Mouse (Mus musculus) heart, embryonic 14.5 days (tissue): Measurements from ENCODE around the gene Adamtsl5. TPM values are rescaled to one million over a fixed set of nuclear protein-coding genes. Genes with fewer than 3 reads are reported as not detected.

ENCODE experiments used
- ATAC-seq: fragments of 200-750 bp; cut with Nextera tagmentation; 2 replicates; pipeline ENCODE4 v1.8.0; 2017; ENCODE audit warnings: low read depth, moderate TSS enrichment; ENCODE audit not compliant: insufficient number of reproducible peaks, insufficient read depth, low FRiP score
- H3K27ac ChIP-seq, 2 experiments: fragments of 200-500 bp in 1 of 2; fragments of 300-500 bp in 1 of 2; sonication (generic) in 1 of 2; replicated peaks in 1 of 2; 2 replicates each; pipeline ENCODE4 v1.5.1; 2012 to 2014; ENCODE audit warnings: low read depth in 2 of 2, low read length in 2 of 2, control low read depth in 1 of 2, mild to moderate bottlenecking in 1 of 2, mixed read lengths in 1 of 2; ENCODE audit not compliant: control insufficient read depth in 1 of 2, insufficient read depth in 1 of 2
- H3K27me3 ChIP-seq: fragments of 300-500 bp; sonication (generic); 2 replicates; pipeline ENCODE4 v1.6.1; 2014; ENCODE audit warnings: mild to moderate bottlenecking, low read length, control low read depth; ENCODE audit not compliant: control insufficient read depth, insufficient read depth
- H3K36me3 ChIP-seq: fragments of 300-500 bp; sonication (generic); 2 replicates; pipeline ENCODE4 v1.6.1; 2014; ENCODE audit warnings: mild to moderate bottlenecking, control low read depth, low read length, mixed read lengths; ENCODE audit not compliant: control insufficient read depth, insufficient read depth
- H3K4me1 ChIP-seq, 2 experiments: fragments of 200-500 bp in 1 of 2; fragments of 300-500 bp in 1 of 2; sonication (generic) in 1 of 2; 2 replicates each; pipeline ENCODE4 v1.6.1; 2012 to 2014; ENCODE audit warnings: low read length in 2 of 2, control low read depth in 1 of 2, mixed read lengths in 1 of 2; ENCODE audit not compliant: control insufficient read depth in 2 of 2, insufficient read depth in 2 of 2
- H3K4me2 ChIP-seq: fragments of 300-500 bp; sonication (generic); 2 replicates; pipeline ENCODE4 v1.6.1; 2014; ENCODE audit warnings: mild to moderate bottlenecking, low read length
- H3K4me3 ChIP-seq, 2 experiments: fragments of 200-500 bp in 1 of 2; fragments of 300-500 bp in 1 of 2; sonication (generic) in 1 of 2; 2 replicates each; pipeline ENCODE4 v1.5.1; 2012 to 2014; ENCODE audit warnings: low read length in 2 of 2, mild to moderate bottlenecking in 2 of 2, control low read depth in 1 of 2, low read depth in 1 of 2, moderate library complexity in 1 of 2; ENCODE audit not compliant: control insufficient read depth in 1 of 2, insufficient read depth in 1 of 2
- H3K9ac ChIP-seq: fragments of 300-500 bp; sonication (generic); 2 replicates; pipeline ENCODE4 v1.6.1; 2014; ENCODE audit warnings: mild to moderate bottlenecking, low read length
- H3K9me3 ChIP-seq: fragments of 300-500 bp; sonication (generic); 2 replicates; pipeline ENCODE4 v1.6.1; 2016; ENCODE audit warnings: low read length, control low read depth; ENCODE audit not compliant: control insufficient read depth
- WGBS: fragments of 180-500 bp; shearing (Covaris S2); extraction: QIAGEN DNeasy Blood & Tissue Kit; methylation state at CpG from one replicate; pipeline ENCODE4 v1.1.7; 2014; 5-methylcytosine and 5-hydroxymethylcytosine counted together
- polyA plus RNA-seq: library from polyadenylated mRNA; unstranded; fragments of >200 nt; fragmentation: Nextera tagmentation; extraction: Ambion mirVana; gene quantifications from 2 replicates; pipeline ENCODE4 v1.2.1, GENCODE M21; 2014

Adamtsl5 gene
- polyA plus RNA-seq, 1 experiment from 2014 or later = 7.8 TPM

- peak overlapping the region; percentile 59 for H3K4me2 ChIP-seq
- ATAC-seq = no peak
- H3K27ac ChIP-seq = no peak overlapping the region
- H3K36me3 ChIP-seq = no peaks in the 10 kb centered on the region
- 4% methylated on average over 26 of the region's 26 CpGs for WGBS
- peaks cover 7 to 36% of the 10 kb centered on the region in 2 experiments; a peak in 3 of 4 replicates for H3K4me1 ChIP-seq
- H3K4me3 ChIP-seq = peak overlapping the region; percentile 3 to 27; a peak in 3 of 4 replicates
- peaks cover 70% of the 10 kb centered on the region for H3K27me3 ChIP-seq
- H3K9me3 ChIP-seq = no peaks in the 10 kb centered on the region
- 0 out of 2 replicates have a peak overlapping the region, but pooled peaks have one; percentile 8 for H3K9ac ChIP-seq
Observed at GRCm38 (mm10) chr10:80342305-80342748, 5.9 kb downstream of the Adamtsl5 start.

GRCm38 (mm10) chr10:80341491-80342304 is 6.5 kb downstream of the Adamtsl5 start:
- Histone ChIP-seq H3K36me3 (no peaks in the 10 kb centered on the region), H3K4me1 (peaks cover 7 to 35% of the 10 kb centered on the region in 2 experiments; a peak in 3 of 4 replicates), H3K9me3 (no peaks in the 10 kb centered on the region), H3K9ac (no peak overlapping the region), H3K27me3 (peaks cover 64% of the 10 kb centered on the region), H3K4me2 (peak overlapping the region; percentile 59), H3K4me3 (peak overlapping the region in 1 of 2 experiments; percentile 27; a peak in 2 of 4 replicates), H3K27ac (no peak overlapping the region)
- no peak for ATAC-seq
- WGBS = 6% methylated on average over 47 of the region's 47 CpGs

GRCm38 (mm10) chr10:80341026-80341425 is 7.2 kb downstream of the Adamtsl5 start:
- Histone ChIP-seq H3K27me3 (peaks cover 65% of the 10 kb centered on the region), H3K36me3 (no peaks in the 10 kb centered on the region), H3K27ac (no peak overlapping the region), H3K9me3 (no peaks in the 10 kb centered on the region), H3K4me1 (peaks cover 7 to 35% of the 10 kb centered on the region in 2 experiments; a peak in 3 of 4 replicates), H3K9ac (no peak overlapping the region), H3K4me2 (no peak overlapping the region), H3K4me3 (no peak overlapping the region)
- WGBS = 24% methylated on average over 21 of the region's 21 CpGs
- ATAC-seq = no peak

DNA sequence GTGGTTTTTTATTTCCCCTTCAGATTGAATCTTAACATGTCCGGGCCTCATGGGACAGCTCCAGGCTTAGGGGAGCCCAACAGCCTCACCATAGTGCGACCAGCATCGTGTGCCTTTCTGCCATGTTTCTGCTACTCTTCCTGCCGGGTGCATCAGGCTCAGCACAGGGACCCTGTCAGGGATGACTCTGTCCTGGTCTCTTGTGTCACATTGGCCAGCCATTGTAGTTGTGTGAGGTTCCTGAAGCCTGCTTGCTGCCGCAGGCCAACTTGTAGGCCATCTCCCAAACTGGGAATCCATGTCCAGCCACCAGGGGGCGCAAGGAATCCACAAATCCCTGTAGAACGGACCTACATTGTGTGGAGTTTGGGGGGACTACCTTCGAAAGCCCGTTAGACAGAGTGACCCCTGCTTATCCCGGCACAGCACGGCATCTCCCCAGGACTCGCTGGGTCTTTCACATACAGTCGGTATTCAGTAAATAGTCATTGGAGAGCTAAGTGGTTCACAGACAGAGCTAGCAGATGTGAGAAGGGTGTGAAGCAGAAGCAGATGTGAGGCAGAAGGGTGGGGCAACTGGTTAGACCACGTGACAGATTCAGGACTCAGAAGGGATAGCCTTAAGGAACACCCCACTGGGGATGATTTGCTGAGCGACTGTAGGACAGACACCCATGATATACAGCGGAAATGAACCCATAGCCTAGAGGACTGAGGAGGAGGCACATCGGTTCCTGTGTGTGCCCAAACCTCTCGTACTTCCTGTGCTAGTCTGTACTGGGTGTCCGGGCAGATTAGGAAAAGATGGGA is 8.1 kb downstream of the Adamtsl5 start:
- H3K27ac ChIP-seq = no peak overlapping the region
- ATAC-seq = no peak
- H3K4me3 ChIP-seq = no peak overlapping the region
- no peak overlapping the region for H3K4me2 ChIP-seq
- WGBS = 23% methylated on average over 19 of the region's 19 CpGs
- no peaks in the 10 kb centered on the region for H3K9me3 ChIP-seq
- peaks cover 7 to 31% of the 10 kb centered on the region in 2 experiments; a peak in 3 of 4 replicates for H3K4me1 ChIP-seq
- no peaks in the 10 kb centered on the region for H3K36me3 ChIP-seq
- H3K27me3 ChIP-seq = peaks cover 63% of the 10 kb centered on the region
- H3K9ac ChIP-seq = no peak overlapping the region

DNA sequence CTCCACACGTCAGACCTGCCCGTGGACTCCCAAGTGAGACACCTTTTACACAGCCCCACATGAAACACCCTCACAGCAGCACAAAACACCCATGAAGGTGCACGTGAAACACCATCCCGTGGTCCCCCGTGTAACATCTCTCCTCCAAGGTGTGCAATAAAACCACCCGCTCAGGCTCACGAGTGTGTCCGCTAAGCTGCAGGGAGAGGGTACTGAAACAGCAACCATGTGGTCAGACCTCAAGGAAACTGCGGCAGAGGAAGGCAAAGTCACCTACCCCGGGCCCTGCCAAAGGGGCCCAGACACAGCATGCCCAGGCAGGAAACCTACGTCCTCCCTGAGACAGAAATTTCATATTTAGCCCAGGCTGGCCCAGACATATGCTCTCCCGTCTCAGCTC is 11.9 kb downstream of the Adamtsl5 start:
- H3K4me3 ChIP-seq = no peak overlapping the region
- 84% methylated on average over 12 of the region's 12 CpGs for WGBS

DNA sequence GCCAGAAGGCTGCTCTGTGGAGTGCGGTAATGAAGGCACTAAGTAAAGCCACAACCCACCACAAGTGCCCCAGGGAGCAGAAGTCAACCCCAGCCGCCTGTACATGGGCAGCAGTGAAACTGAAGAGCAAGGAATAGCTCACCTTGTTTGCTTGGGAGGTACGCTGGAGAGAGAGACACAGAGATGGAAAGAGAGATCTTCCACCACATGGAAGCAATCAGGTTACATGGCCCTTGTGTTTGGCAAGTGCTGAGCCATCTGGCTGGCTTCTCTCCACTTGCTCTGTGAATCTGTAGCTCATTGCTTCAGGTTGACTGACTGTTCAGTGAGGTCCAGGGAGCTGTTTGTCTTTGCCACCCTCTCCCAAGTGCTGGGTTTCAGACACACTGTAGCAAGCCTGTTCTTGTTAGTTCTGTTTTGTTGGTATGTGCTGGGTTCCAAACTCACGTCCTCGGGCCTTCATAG is 15.7 kb downstream of the Adamtsl5 start:
- Histone ChIP-seq H3K9me3 (no peaks in the 10 kb centered on the region), H3K4me2 (no peak overlapping the region), H3K4me1 (peaks cover 9 to 18% of the 10 kb centered on the region in 2 experiments; a peak in 3 of 4 replicates), H3K4me3 (no peak overlapping the region), H3K27ac (no peak overlapping the region), H3K27me3 (peaks cover 41% of the 10 kb centered on the region), H3K9ac (no peak overlapping the region), H3K36me3 (no peaks in the 10 kb centered on the region)
- WGBS = 81% methylated on average over 5 of the region's 5 CpGs
- no peak for ATAC-seq

More for the DNA sequence above, 11.9 kb downstream of the Adamtsl5 start:
- Histone ChIP-seq H3K9ac (no peak overlapping the region), H3K4me1 (no peaks in the 10 kb centered on the region), H3K27ac (no peak overlapping the region), H3K4me2 (no peak overlapping the region), H3K9me3 (no peaks in the 10 kb centered on the region), H3K36me3 (no peaks in the 10 kb centered on the region), H3K27me3 (peaks cover 48% of the 10 kb centered on the region)
- ATAC-seq = no peak
